Mouse (Mus musculus): ENCODE data around the gene Chrm3. TPM values are rescaled to one million over a fixed set of nuclear protein-coding genes. Genes with fewer than 3 reads are reported as not detected.

Chrm3 gene
- polyA plus RNA-seq, 1 experiment from 2014 or later: 0.70 TPM

DNA sequence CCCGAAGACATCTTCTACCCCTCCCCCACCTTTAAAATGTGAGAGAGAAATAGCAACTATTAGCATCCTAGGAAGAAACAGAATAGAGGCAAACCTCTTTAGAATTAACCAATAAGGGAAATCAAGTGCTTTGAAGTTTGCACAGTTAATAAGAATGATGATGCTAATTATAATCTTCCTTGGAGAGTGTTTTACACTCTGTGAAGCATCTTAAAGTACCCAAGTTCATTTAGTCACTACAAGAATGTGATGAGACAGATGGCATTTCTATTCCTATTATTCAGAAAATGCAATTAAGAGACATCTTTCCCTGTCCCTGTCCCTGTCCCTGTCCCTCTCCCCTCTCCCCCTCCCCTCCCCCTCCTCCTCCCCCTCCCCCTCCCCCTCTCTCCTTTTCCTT lies 382.9 kb downstream of the Chrm3 start:
- ATAC-seq (ENCODE audit: extremely low read depth, insufficient number of reproducible peaks, low FRiP score, low TSS enrichment): no peak
- WGBS: 58% methylated on average over 1 of the region's 1 CpGs
- no peak overlapping the region for H3K27ac ChIP-seq (replicated peaks)

GRCm38 (mm10) chr13:9973742-9974321 lies 386.8 kb downstream of the Chrm3 start:
- Histone ChIP-seq H3K4me2 (no peak overlapping the region), H3K27me3 (replicated peaks) (no peaks in the 10 kb centered on the region), H3K9ac (no peak overlapping the region), H3K27ac (replicated peaks) (no peak overlapping the region), H3K4me1 (no peaks in the 10 kb centered on the region), H3K36me3 (no peaks in the 10 kb centered on the region), H3K9me3 (no peaks in the 10 kb centered on the region), H3K4me3 (no peak overlapping the region)
- no peak for ATAC-seq (ENCODE audit: extremely low read depth, insufficient number of reproducible peaks, low FRiP score, low TSS enrichment)
- WGBS: 72% methylated on average over 2 of the region's 2 CpGs

More for the DNA sequence above, 382.9 kb downstream of the Chrm3 start:
- no peaks in the 10 kb centered on the region for H3K27me3 ChIP-seq (replicated peaks)
- no peaks in the 10 kb centered on the region for H3K36me3 ChIP-seq
- H3K4me3 ChIP-seq: no peak overlapping the region
- no peak overlapping the region for H3K4me2 ChIP-seq
- H3K9me3 ChIP-seq: no peaks in the 10 kb centered on the region
- H3K4me1 ChIP-seq: no peaks in the 10 kb centered on the region
- no peak overlapping the region for H3K9ac ChIP-seq

GRCm38 (mm10) chr13:9971845-9972244 lies 388.8 kb downstream of the Chrm3 start:
- no peak for ATAC-seq (ENCODE audit: extremely low read depth, insufficient number of reproducible peaks, low FRiP score, low TSS enrichment)
- no peaks in the 10 kb centered on the region for H3K4me1 ChIP-seq
- no peak overlapping the region for H3K4me3 ChIP-seq
- H3K4me2 ChIP-seq: no peak overlapping the region
- no peak overlapping the region for H3K9ac ChIP-seq
- H3K9me3 ChIP-seq: no peaks in the 10 kb centered on the region
- no peaks in the 10 kb centered on the region for H3K36me3 ChIP-seq
- 54% methylated on average over 4 of the region's 4 CpGs for WGBS
- H3K27me3 ChIP-seq (replicated peaks): no peaks in the 10 kb centered on the region
- H3K27ac ChIP-seq (replicated peaks): no peak overlapping the region

GRCm38 (mm10) chr13:9952619-9953018 lies 408.0 kb downstream of the Chrm3 start:
- H3K4me2 ChIP-seq: no peak overlapping the region
- H3K27ac ChIP-seq (replicated peaks): no peak overlapping the region
- no peak overlapping the region for H3K9ac ChIP-seq
- H3K9me3 ChIP-seq: no peaks in the 10 kb centered on the region
- no peaks in the 10 kb centered on the region for H3K36me3 ChIP-seq
- H3K27me3 ChIP-seq (replicated peaks): no peaks in the 10 kb centered on the region
- ATAC-seq (ENCODE audit: extremely low read depth, insufficient number of reproducible peaks, low FRiP score, low TSS enrichment): no peak
- H3K4me3 ChIP-seq: no peak overlapping the region
- no peaks in the 10 kb centered on the region for H3K4me1 ChIP-seq

GRCm38 (mm10) chr13:9951376-9951775 lies 409.3 kb downstream of the Chrm3 start:
- ATAC-seq (ENCODE audit: extremely low read depth, insufficient number of reproducible peaks, low FRiP score, low TSS enrichment): no peak
- WGBS: 73% methylated on average over 1 of the region's 1 CpGs
- no peaks in the 10 kb centered on the region for H3K9me3 ChIP-seq
- H3K27ac ChIP-seq (replicated peaks): no peak overlapping the region
- no peaks in the 10 kb centered on the region for H3K4me1 ChIP-seq
- no peaks in the 10 kb centered on the region for H3K27me3 ChIP-seq (replicated peaks)
- H3K9ac ChIP-seq: no peak overlapping the region
- H3K4me2 ChIP-seq: no peak overlapping the region
- no peaks in the 10 kb centered on the region for H3K36me3 ChIP-seq
- no peak overlapping the region for H3K4me3 ChIP-seq

- no peaks in the 10 kb centered on the region for H3K9me3 ChIP-seq
- no peak overlapping the region for H3K9ac ChIP-seq
- no peak overlapping the region for H3K27ac ChIP-seq (replicated peaks)
- 72% methylated on average over 4 of the region's 4 CpGs for WGBS
- no peaks in the 10 kb centered on the region for H3K4me1 ChIP-seq
- H3K4me3 ChIP-seq: no peak overlapping the region
- no peaks in the 10 kb centered on the region for H3K27me3 ChIP-seq (replicated peaks)
- ATAC-seq (ENCODE audit: extremely low read depth, insufficient number of reproducible peaks, low FRiP score, low TSS enrichment): no peak
- H3K4me2 ChIP-seq: no peak overlapping the region
- no peaks in the 10 kb centered on the region for H3K36me3 ChIP-seq
These were observed 411.6 kb downstream of the Chrm3 start for GRCm38 (mm10) chr13:9949091-9949490.

- H3K9ac ChIP-seq: no peak overlapping the region
- H3K27ac ChIP-seq (replicated peaks): 0 out of 2 replicates have a peak overlapping the region, but pooled peaks have one; percentile 20
- H3K36me3 ChIP-seq: no peaks in the 10 kb centered on the region
- no peaks in the 10 kb centered on the region for H3K9me3 ChIP-seq
- no peak for ATAC-seq (ENCODE audit: extremely low read depth, insufficient number of reproducible peaks, low FRiP score, low TSS enrichment)
- no peaks in the 10 kb centered on the region for H3K27me3 ChIP-seq (replicated peaks)
- 41% methylated on average over 1 of the region's 1 CpGs for WGBS
- no peak overlapping the region for H3K4me2 ChIP-seq
- H3K4me3 ChIP-seq: no peak overlapping the region
- H3K4me1 ChIP-seq: no peaks in the 10 kb centered on the region
These were observed 420.5 kb downstream of the Chrm3 start for GRCm38 (mm10) chr13:9940186-9940585.

GRCm38 (mm10) chr13:9938798-9939485 lies 421.7 kb downstream of the Chrm3 start:
- Histone ChIP-seq H3K9ac (no peak overlapping the region), H3K4me3 (no peak overlapping the region), H3K4me2 (no peak overlapping the region), H3K27ac (replicated peaks) (peak overlapping the region; percentile 56), H3K36me3 (no peaks in the 10 kb centered on the region), H3K4me1 (no peaks in the 10 kb centered on the region), H3K27me3 (replicated peaks) (no peaks in the 10 kb centered on the region), H3K9me3 (0 out of 2 replicates have a peak, but pooled peaks cover 4% of the 10 kb centered on the region)
- WGBS: 36% methylated on average over 3 of the region's 3 CpGs
- ATAC-seq (ENCODE audit: extremely low read depth, insufficient number of reproducible peaks, low FRiP score, low TSS enrichment): no peak

DNA sequence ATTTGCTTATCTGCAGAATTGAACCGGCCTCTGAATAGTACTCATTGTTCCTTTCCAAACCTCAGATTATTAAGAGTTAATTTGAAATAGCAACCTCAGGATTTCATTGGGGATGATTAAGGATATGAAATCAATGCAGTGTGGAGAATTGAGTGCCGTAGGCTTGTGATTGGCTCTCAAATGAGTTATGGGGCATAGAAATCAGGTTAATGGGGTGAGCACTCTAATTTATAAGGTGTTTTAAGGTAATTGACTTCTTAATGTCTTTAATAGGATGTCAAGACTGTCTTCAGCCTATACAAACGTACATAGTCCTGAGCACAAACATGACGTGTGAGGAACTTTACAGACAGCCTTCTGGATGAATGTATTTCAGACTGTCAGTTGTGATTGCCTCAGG lies 427.9 kb downstream of the Chrm3 start:
- WGBS: 71% methylated on average over 4 of the region's 4 CpGs
- no peak overlapping the region for H3K9ac ChIP-seq
- H3K36me3 ChIP-seq: no peaks in the 10 kb centered on the region
- no peaks in the 10 kb centered on the region for H3K4me1 ChIP-seq
- no peak overlapping the region for H3K4me3 ChIP-seq
- H3K4me2 ChIP-seq: no peak overlapping the region
- no peak for ATAC-seq (ENCODE audit: extremely low read depth, insufficient number of reproducible peaks, low FRiP score, low TSS enrichment)
- 0 out of 2 replicates have a peak, but pooled peaks cover 4% of the 10 kb centered on the region for H3K9me3 ChIP-seq
- no peaks in the 10 kb centered on the region for H3K27me3 ChIP-seq (replicated peaks)
- H3K27ac ChIP-seq (replicated peaks): no peak overlapping the region

DNA sequence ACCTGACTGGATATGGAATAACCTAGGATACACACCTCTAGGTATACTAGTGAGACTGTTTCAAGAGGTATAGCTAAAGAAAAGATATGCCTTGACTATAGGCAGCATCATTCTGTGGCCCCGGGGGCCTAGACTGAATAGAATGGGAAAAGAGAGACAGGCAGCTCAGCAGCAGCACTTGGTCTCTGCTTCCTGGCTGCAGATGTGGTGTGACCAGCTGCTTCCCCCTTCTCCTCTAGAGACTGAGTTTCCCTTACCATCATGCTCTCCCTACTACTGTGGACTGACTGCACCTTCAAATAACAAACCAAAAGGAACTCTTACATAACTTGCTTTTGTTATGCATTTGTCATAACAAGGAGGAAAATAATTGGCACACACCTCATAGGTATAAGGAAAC lies 430.0 kb downstream of the Chrm3 start:
- H3K27ac ChIP-seq (replicated peaks): no peak overlapping the region
- ATAC-seq (ENCODE audit: extremely low read depth, insufficient number of reproducible peaks, low FRiP score, low TSS enrichment): no peak
- no peak overlapping the region for H3K4me3 ChIP-seq
- 69% methylated on average over 1 of the region's 1 CpGs for WGBS
- no peaks in the 10 kb centered on the region for H3K36me3 ChIP-seq
- H3K4me1 ChIP-seq: no peaks in the 10 kb centered on the region
- H3K9ac ChIP-seq: no peak overlapping the region
- H3K4me2 ChIP-seq: no peak overlapping the region
- 0 out of 2 replicates have a peak, but pooled peaks cover 4% of the 10 kb centered on the region for H3K9me3 ChIP-seq
- H3K27me3 ChIP-seq (replicated peaks): no peaks in the 10 kb centered on the region

- H3K9me3 ChIP-seq: 0 out of 2 replicates have a peak, but pooled peaks cover 4% of the 10 kb centered on the region
- H3K9ac ChIP-seq: no peak overlapping the region
- H3K4me2 ChIP-seq: no peak overlapping the region
- WGBS: 50% methylated on average over 2 of the region's 2 CpGs
- no peak overlapping the region for H3K27ac ChIP-seq (replicated peaks)
- H3K4me3 ChIP-seq: no peak overlapping the region
- no peak for ATAC-seq (ENCODE audit: extremely low read depth, insufficient number of reproducible peaks, low FRiP score, low TSS enrichment)
- H3K36me3 ChIP-seq: no peaks in the 10 kb centered on the region
- no peaks in the 10 kb centered on the region for H3K27me3 ChIP-seq (replicated peaks)
- H3K4me1 ChIP-seq: no peaks in the 10 kb centered on the region
These were observed 430.7 kb downstream of the Chrm3 start for GRCm38 (mm10) chr13:9929978-9930377.

DNA sequence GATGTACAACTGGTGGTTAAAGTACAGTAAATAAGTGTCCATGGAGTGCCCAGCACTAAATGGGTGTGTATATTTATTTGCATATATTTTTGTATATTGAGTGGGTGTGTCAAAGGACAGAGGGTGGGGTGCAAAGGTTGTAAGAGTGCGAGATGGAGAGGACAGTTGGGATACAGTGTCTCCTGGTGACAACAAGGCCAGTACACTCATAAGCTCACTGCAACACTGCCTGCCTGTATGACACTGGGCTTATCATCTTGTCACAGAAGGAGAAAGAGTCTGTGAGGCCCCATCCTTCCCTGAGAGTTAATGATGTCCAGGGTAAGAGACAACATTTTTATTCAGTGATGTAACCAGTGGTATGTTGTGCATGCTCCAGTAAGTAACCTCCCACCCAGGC lies 439.5 kb downstream of the Chrm3 start:
- H3K27me3 ChIP-seq (replicated peaks): no peaks in the 10 kb centered on the region
- WGBS: 62% methylated on average over 1 of the region's 1 CpGs
- no peak overlapping the region for H3K27ac ChIP-seq (replicated peaks)
- H3K9me3 ChIP-seq: no peaks in the 10 kb centered on the region
- no peak overlapping the region for H3K4me3 ChIP-seq
- H3K9ac ChIP-seq: no peak overlapping the region
- no peaks in the 10 kb centered on the region for H3K36me3 ChIP-seq
- ATAC-seq (ENCODE audit: extremely low read depth, insufficient number of reproducible peaks, low FRiP score, low TSS enrichment): no peak
- no peak overlapping the region for H3K4me2 ChIP-seq
- no peaks in the 10 kb centered on the region for H3K4me1 ChIP-seq
